Mouse (Mus musculus): ENCODE results near the gene Grk5. TPM values are rescaled to one million over a fixed set of nuclear protein-coding genes. Genes with fewer than 3 reads are reported as not detected.

Grk5 gene
- polyA plus RNA-seq, 1 experiment from 2014 or later, result 1.1 TPM

DNA sequence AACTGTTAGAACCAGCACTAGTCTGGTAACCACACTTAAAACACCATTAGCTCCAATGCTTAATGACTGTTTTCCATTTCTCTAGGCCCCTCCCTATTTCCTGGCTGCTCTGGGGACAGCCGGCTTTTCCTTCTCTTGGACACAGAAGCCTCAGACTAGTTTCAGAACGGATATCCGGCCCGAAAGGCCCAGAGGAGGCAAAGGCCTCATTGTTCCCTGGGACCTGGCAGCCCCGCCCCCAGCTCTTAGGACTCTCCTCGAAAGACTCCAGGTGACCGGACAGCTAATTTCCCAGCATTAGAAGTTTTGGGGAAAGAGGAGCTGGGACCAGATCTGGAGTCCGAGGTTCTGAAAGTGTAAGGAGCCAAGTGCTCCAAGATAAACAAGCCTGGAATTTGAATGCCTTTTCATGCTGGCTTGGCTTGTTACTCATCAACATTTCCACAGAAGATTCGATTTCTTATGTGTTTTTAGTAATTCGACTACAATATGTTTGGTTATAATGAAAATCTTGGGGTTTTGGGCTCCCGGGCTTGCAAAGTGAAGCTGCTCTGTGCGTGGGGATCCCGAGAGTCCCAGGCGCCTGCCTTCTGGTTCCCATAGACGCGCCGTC, 342 bp upstream of the Grk5 start:
- DNase-seq (ENCODE audit: low spot score) (peak; percentile 73), ATAC-seq (ENCODE audit: low FRiP score, low TSS enrichment) (peak; percentile 79)
- H3K9me3 ChIP-seq (ENCODE audit: control insufficient read depth, low read length), result no peaks in the 10 kb centered on the region
- no peaks in the 10 kb centered on the region for H3K27me3 ChIP-seq (ENCODE audit: control insufficient read depth, insufficient read depth, low read length)
- no peaks in the 10 kb centered on the region for H3K36me3 ChIP-seq (ENCODE audit: control insufficient read depth, insufficient read depth, low read length)
- TF ChIP-seq EP300 (optimal IDR thresholded peaks at IDR 0.05) (no peak), CTCF (IDR thresholded peaks at IDR 0.05; ENCODE audit: low read depth) (no peak)
- H3K4me1 ChIP-seq (replicated peaks; ENCODE audit: control insufficient read depth, insufficient read depth), result no peaks in the 10 kb centered on the region
- WGBS, result 8% methylated on average over 17 of the region's 17 CpGs
- peak overlapping the region; percentile 86 for H3K4me2 ChIP-seq (replicated peaks; ENCODE audit: low read depth)
- peak overlapping the region; percentile 90 for H3K4me3 ChIP-seq (ENCODE audit: low read depth, low read length)
- H3K27ac ChIP-seq (replicated peaks), result peak overlapping the region; percentile 98
- H3K9ac ChIP-seq (ENCODE audit: low read length), result peak overlapping the region; percentile 79; the same call in 1 of the 2 replicates

DNA sequence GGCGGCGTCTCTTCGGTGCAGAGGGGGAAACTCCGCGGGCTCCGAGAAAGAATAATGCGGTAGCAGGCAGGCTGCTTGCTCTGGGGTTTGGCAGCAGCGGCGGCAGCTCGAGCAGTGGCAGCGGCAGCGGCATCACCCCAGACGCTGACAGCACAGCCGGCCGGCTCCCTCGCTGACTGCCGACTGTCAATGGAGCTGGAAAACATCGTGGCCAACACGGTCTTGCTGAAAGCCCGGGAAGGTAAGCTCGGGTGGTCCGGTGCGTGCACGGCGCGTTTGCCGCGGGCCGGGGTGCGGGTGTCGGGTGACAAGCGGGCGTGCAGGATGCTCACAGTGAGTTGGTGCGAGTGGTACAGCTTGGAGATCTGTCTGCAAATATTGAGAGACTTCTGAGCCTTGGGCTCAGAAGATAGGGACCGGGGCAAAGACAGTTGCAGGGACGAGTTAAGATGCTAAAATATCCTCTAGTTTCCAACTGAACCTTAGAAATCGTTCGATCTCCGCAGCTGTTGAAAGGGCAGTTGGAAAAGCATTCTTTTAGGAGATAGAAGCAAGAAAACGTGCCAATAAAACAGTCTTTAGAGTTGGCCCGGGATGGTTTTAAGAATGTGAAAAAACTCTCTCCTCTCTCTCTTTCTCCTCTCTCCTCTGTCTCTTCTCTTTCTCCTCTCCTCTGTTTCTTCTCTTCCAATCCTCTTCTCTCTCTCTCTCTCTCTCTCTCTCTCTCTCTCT, 1.0 kb downstream of the Grk5 start:
- TF ChIP-seq EP300 (optimal IDR thresholded peaks at IDR 0.05), result no peak
- no peak for TF ChIP-seq CTCF (IDR thresholded peaks at IDR 0.05; ENCODE audit: low read depth)
- Histone ChIP-seq H3K27me3 (ENCODE audit: control insufficient read depth, insufficient read depth, low read length) (no peaks in the 10 kb centered on the region), H3K4me3 (ENCODE audit: low read depth, low read length) (peak overlapping the region; percentile 90), H3K9me3 (ENCODE audit: control insufficient read depth, low read length) (no peaks in the 10 kb centered on the region), H3K36me3 (ENCODE audit: control insufficient read depth, insufficient read depth, low read length) (no peaks in the 10 kb centered on the region), H3K4me1 (replicated peaks; ENCODE audit: control insufficient read depth, insufficient read depth) (no peaks in the 10 kb centered on the region), H3K27ac (replicated peaks) (peak overlapping the region; percentile 78), H3K4me2 (replicated peaks; ENCODE audit: low read depth) (peak overlapping the region; percentile 86), H3K9ac (ENCODE audit: low read length) (peak overlapping the region; percentile 79)
- DNase-seq (ENCODE audit: low spot score) (peak; percentile 45), ATAC-seq (ENCODE audit: low FRiP score, low TSS enrichment) (peak; percentile 5; the same call in 1 of the 2 replicates)
- WGBS, result under 1% methylated on average over 40 of the region's 41 CpGs

DNA sequence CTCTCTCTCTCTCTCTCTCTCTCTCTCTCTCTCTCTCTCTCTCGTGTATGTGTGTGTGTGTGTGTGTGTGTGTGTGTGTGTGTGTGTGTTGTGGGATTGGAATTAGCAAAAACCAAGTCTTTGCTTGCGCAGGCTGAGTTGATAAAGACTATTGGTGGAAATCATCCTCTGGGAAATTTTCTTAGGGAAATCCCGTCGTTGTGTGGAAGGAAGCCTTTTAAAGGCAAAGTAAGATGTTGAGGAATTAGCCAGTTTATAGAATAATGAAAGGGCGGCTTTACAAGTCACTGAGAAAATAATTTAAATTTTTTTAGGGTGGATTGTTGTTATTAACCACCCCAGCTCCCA, 1.5 kb downstream of the Grk5 start:
- Histone ChIP-seq H3K4me3 (ENCODE audit: low read depth, low read length) (peak overlapping the region; percentile 90; the same call in 1 of the 2 replicates), H3K9me3 (ENCODE audit: control insufficient read depth, low read length) (no peaks in the 10 kb centered on the region), H3K27me3 (ENCODE audit: control insufficient read depth, insufficient read depth, low read length) (no peaks in the 10 kb centered on the region), H3K4me2 (replicated peaks; ENCODE audit: low read depth) (peak overlapping the region; percentile 86), H3K4me1 (replicated peaks; ENCODE audit: control insufficient read depth, insufficient read depth) (no peaks in the 10 kb centered on the region), H3K27ac (replicated peaks) (no peak overlapping the region), H3K9ac (ENCODE audit: low read length) (no peak overlapping the region), H3K36me3 (ENCODE audit: control insufficient read depth, insufficient read depth, low read length) (no peaks in the 10 kb centered on the region)
- 5% methylated on average over 4 of the region's 5 CpGs for WGBS
- TF ChIP-seq EP300 (optimal IDR thresholded peaks at IDR 0.05) (no peak), CTCF (IDR thresholded peaks at IDR 0.05; ENCODE audit: low read depth) (no peak)
- ATAC-seq (ENCODE audit: low FRiP score, low TSS enrichment) (no peak), DNase-seq (ENCODE audit: low spot score) (no peak)

DNA sequence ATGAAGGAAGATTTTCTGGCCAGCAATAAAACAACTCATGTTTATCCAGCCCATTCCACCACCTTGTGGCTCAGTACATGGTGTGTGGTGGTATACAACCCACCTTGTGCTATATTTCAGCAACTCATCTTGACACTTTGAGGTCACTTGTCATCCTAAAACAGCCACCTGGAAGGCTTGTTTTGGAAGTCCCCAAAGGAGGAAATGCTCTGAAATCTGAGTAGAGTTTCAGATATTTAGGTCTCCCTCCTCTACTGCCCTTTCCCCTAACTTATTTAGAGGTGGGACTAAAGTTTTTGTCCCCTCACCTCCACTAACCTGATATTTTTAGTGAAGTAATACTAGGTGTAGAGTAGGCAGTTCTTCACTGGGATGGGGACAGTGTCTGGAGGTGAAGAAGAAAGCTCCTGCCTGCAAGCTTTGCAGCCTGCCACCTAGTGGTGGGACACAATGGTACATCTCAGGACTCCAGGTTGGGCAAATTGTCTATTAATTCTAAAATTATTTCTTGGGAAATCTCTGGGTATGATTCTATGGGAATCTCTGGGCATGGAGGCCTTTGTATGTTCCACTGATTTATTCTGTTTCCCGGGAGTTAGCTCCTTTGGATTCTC, 2.5 kb downstream of the Grk5 start:
- WGBS, result 34% methylated on average over 1 of the region's 1 CpGs
- Histone ChIP-seq H3K27ac (replicated peaks) (no peak overlapping the region), H3K27me3 (ENCODE audit: control insufficient read depth, insufficient read depth, low read length) (no peaks in the 10 kb centered on the region), H3K9me3 (ENCODE audit: control insufficient read depth, low read length) (no peaks in the 10 kb centered on the region), H3K4me1 (replicated peaks; ENCODE audit: control insufficient read depth, insufficient read depth) (no peaks in the 10 kb centered on the region), H3K36me3 (ENCODE audit: control insufficient read depth, insufficient read depth, low read length) (no peaks in the 10 kb centered on the region), H3K4me3 (ENCODE audit: low read depth, low read length) (no peak overlapping the region), H3K4me2 (replicated peaks; ENCODE audit: low read depth) (peak overlapping the region; percentile 86; the same call in 1 of the 2 replicates), H3K9ac (ENCODE audit: low read length) (no peak overlapping the region)
- ATAC-seq (ENCODE audit: low FRiP score, low TSS enrichment) (no peak), DNase-seq (ENCODE audit: low spot score) (peak; percentile 68)
- peak; percentile 85 for TF ChIP-seq CTCF (IDR thresholded peaks at IDR 0.05; ENCODE audit: low read depth)
- TF ChIP-seq EP300 (optimal IDR thresholded peaks at IDR 0.05), result no peak

DNA sequence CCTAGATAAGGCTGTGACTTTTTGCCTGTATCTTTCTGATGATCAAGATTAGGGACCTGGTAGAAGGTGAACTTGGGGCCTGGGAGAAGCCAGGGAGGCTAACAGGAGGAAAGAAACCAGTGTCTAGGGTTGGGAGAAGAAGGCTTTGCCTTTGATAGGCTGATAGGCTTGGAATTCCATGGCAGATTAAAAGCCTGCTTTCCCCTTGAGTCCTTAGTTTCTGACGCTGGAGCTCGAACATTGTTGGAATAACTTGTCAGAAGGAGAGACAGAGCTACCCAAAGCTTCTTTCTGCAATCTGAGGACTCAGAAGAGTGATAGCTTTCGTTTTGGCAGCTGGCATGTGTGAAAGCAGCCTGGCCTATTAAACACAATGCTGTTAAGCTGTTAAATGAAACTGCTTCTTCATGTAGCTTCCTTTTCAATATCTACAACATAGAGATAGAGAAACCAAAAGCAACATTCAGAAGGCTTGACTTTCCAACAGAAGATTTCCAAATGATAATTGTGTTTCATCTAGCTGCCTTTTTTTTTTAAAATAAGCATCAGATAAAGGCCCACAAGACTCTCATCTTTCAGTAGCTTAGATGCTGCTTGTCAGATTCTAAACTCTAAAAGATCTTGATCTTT, 5.8 kb downstream of the Grk5 start:
- 25% methylated on average over 3 of the region's 3 CpGs for WGBS
- TF ChIP-seq CTCF (IDR thresholded peaks at IDR 0.05; ENCODE audit: low read depth), result no peak
- no peak for TF ChIP-seq EP300 (optimal IDR thresholded peaks at IDR 0.05)

More for the DNA sequence above, 5.8 kb downstream of the Grk5 start:
- DNase-seq (ENCODE audit: low spot score), result no peak
- no peak overlapping the region for H3K9ac ChIP-seq (ENCODE audit: low read length)
- H3K4me1 ChIP-seq (replicated peaks; ENCODE audit: control insufficient read depth, insufficient read depth), result no peaks in the 10 kb centered on the region
- no peak overlapping the region for H3K4me2 ChIP-seq (replicated peaks; ENCODE audit: low read depth)
- no peaks in the 10 kb centered on the region for H3K36me3 ChIP-seq (ENCODE audit: control insufficient read depth, insufficient read depth, low read length)
- H3K4me3 ChIP-seq (ENCODE audit: low read depth, low read length), result no peak overlapping the region
- no peaks in the 10 kb centered on the region for H3K9me3 ChIP-seq (ENCODE audit: control insufficient read depth, low read length)
- ATAC-seq (ENCODE audit: low FRiP score, low TSS enrichment), result no peak
- no peaks in the 10 kb centered on the region for H3K27me3 ChIP-seq (ENCODE audit: control insufficient read depth, insufficient read depth, low read length)
- H3K27ac ChIP-seq (replicated peaks), result no peak overlapping the region; the same call in 1 of the 2 replicates

All from stomach, postnatal 0 days (tissue).